Mouse (Mus musculus) lung, adult 2 months (tissue): Measurements from ENCODE around the gene Mcrip2.

ENCODE experiments used
- CTCF ChIP-seq: fragments of 200-500 bp; IDR thresholded peaks from 2 replicates; pipeline ENCODE4 v1.5.1; 2011; ENCODE audit warnings: mild to moderate bottlenecking, low read length, control low read depth; ENCODE audit not compliant: insufficient read depth
- POLR2A ChIP-seq: fragments of 200-500 bp; IDR thresholded peaks from 2 replicates; pipeline ENCODE4 v1.6.1; 2011; ENCODE audit warnings: low read depth, mild to moderate bottlenecking, control low read depth, low read length, borderline replicate concordance; ENCODE audit errors: extremely low read depth

GRCm38 (mm10) chr17:25895891-25896290 lies 27.3 kb upstream of the Mcrip2 start:
- TF ChIP-seq CTCF (no peak), POLR2A (no peak)
